Mouse (Mus musculus) liver, embryonic 14.5 days (tissue): ENCODE measurements around the gene Arhgap10.

Experiments
- CTCF ChIP-seq: IDR thresholded peaks from 2 replicates; pipeline ENCODE4 v1.5.1; 2016; ENCODE audit warnings: antibody characterized with exemption, low read depth, control low read depth
- EP300 ChIP-seq: IDR thresholded peaks from 2 replicates; pipeline ENCODE4 v1.6.1; 2016; ENCODE audit warnings: antibody characterized with exemption, low read depth

- TF ChIP-seq CTCF: no peak
- TF ChIP-seq EP300: no peak
These were observed 3.5 kb upstream of the Arhgap10 start for GRCm38 (mm10) chr8:77521028-77521785.
